Mouse (Mus musculus): ENCODE measurements around the gene Gm35315. TPM values are rescaled to one million over a fixed set of nuclear protein-coding genes. Genes with fewer than 3 reads are reported as not detected.
A peak's percentile ranks its signal among the peaks of the same experiment; 100 is the strongest.

The Gm35315 gene
- 1.3 and 1.5 TPM in 2 replicates for polyA plus RNA-seq (2014; fragmentation: Nextera tagmentation; extraction: Ambion mirVana)

GRCm38 (mm10) chr5:110094030-110094846 is at the start of gene Gm35315:
Gene Gm35315 (minus strand): TSS chr5:110094420.
- Histone ChIP-seq H3K4me1 (ENCODE audit: control insufficient read depth, insufficient read depth, low read length) (no peaks in the 10 kb centered on the region), H3K9ac (replicated peaks; ENCODE audit: low read length) (peak within 1 kb of the TSS; percentile 61), H3K27ac (replicated peaks; ENCODE audit: low read depth, low read length) (no peak within 1 kb of the TSS), H3K4me3 (ENCODE audit: low read depth, low read length) (peak within 1 kb of the TSS; percentile 45), H3K9me3 (replicated peaks; ENCODE audit: control insufficient read depth, low read length) (no peaks in the 10 kb centered on the region), H3K4me2 (ENCODE audit: low read depth, low read length) (peak within 1 kb of the TSS; percentile 56), H3K27me3 (ENCODE audit: control insufficient read depth, insufficient read depth, low read length) (no peaks in the 10 kb centered on the region), H3K36me3 (replicated peaks; ENCODE audit: control insufficient read depth, insufficient read depth, low read depth, low read length) (no peaks in the 10 kb centered on the region)
- ATAC-seq (replicated peaks; ENCODE audit: insufficient number of reproducible peaks, low FRiP score, low TSS enrichment, low read depth): peak; percentile 97
- WGBS: under 1% methylated on average over 25 of the region's 25 CpGs
- DNase-seq (ENCODE audit: low spot score): peak; percentile 92

- ATAC-seq (replicated peaks; ENCODE audit: insufficient number of reproducible peaks, low FRiP score, low TSS enrichment, low read depth) (no peak), DNase-seq (ENCODE audit: low spot score) (no peak)
- Histone ChIP-seq H3K4me2 (ENCODE audit: low read depth, low read length) (no peak overlapping the region), H3K9me3 (replicated peaks; ENCODE audit: control insufficient read depth, low read length) (no peaks in the 10 kb centered on the region), H3K9ac (replicated peaks; ENCODE audit: low read length) (no peak overlapping the region), H3K36me3 (replicated peaks; ENCODE audit: control insufficient read depth, insufficient read depth, low read depth, low read length) (peaks cover 1% of the 10 kb centered on the region; the same call in 1 of the 2 replicates), H3K4me1 (ENCODE audit: control insufficient read depth, insufficient read depth, low read length) (no peaks in the 10 kb centered on the region), H3K27ac (replicated peaks; ENCODE audit: low read depth, low read length) (no peak overlapping the region), H3K4me3 (ENCODE audit: low read depth, low read length) (no peak overlapping the region), H3K27me3 (ENCODE audit: control insufficient read depth, insufficient read depth, low read length) (no peaks in the 10 kb centered on the region)
- 85% methylated on average over 5 of the region's 5 CpGs for WGBS
Measured at GRCm38 (mm10) chr5:110143007-110143406, 48.8 kb upstream of the Gm35315 start.

GRCm38 (mm10) chr5:110142309-110142708 is 48.1 kb upstream of the Gm35315 start:
- Histone ChIP-seq H3K4me1 (ENCODE audit: control insufficient read depth, insufficient read depth, low read length) (no peaks in the 10 kb centered on the region), H3K9me3 (replicated peaks; ENCODE audit: control insufficient read depth, low read length) (no peaks in the 10 kb centered on the region), H3K27ac (replicated peaks; ENCODE audit: low read depth, low read length) (no peak overlapping the region), H3K27me3 (ENCODE audit: control insufficient read depth, insufficient read depth, low read length) (no peaks in the 10 kb centered on the region), H3K9ac (replicated peaks; ENCODE audit: low read length) (no peak overlapping the region), H3K36me3 (replicated peaks; ENCODE audit: control insufficient read depth, insufficient read depth, low read depth, low read length) (no peaks in the 10 kb centered on the region), H3K4me3 (ENCODE audit: low read depth, low read length) (no peak overlapping the region), H3K4me2 (ENCODE audit: low read depth, low read length) (no peak overlapping the region)
- ATAC-seq (replicated peaks; ENCODE audit: insufficient number of reproducible peaks, low FRiP score, low TSS enrichment, low read depth) (no peak), DNase-seq (ENCODE audit: low spot score) (no peak)
- WGBS: 88% methylated on average over 2 of the region's 2 CpGs

GRCm38 (mm10) chr5:110140424-110140823 is 46.2 kb upstream of the Gm35315 start:
- Histone ChIP-seq H3K4me1 (ENCODE audit: control insufficient read depth, insufficient read depth, low read length) (no peaks in the 10 kb centered on the region), H3K27me3 (ENCODE audit: control insufficient read depth, insufficient read depth, low read length) (no peaks in the 10 kb centered on the region)
- 94% methylated on average over 7 of the region's 7 CpGs for WGBS

GRCm38 (mm10) chr5:110139325-110139724 is 45.1 kb upstream of the Gm35315 start:
- ATAC-seq (replicated peaks; ENCODE audit: insufficient number of reproducible peaks, low FRiP score, low TSS enrichment, low read depth): no peak
- WGBS: 96% methylated on average over 3 of the region's 3 CpGs
- H3K4me2 ChIP-seq (ENCODE audit: low read depth, low read length): no peak overlapping the region

More at GRCm38 (mm10) chr5:110140424-110140823, 46.2 kb upstream of the Gm35315 start:
- DNase-seq (ENCODE audit: low spot score): no peak
- H3K4me2 ChIP-seq (ENCODE audit: low read depth, low read length): no peak overlapping the region
- H3K4me3 ChIP-seq (ENCODE audit: low read depth, low read length): no peak overlapping the region
- no peak overlapping the region for H3K27ac ChIP-seq (replicated peaks; ENCODE audit: low read depth, low read length)
- ATAC-seq (replicated peaks; ENCODE audit: insufficient number of reproducible peaks, low FRiP score, low TSS enrichment, low read depth): no peak
- no peaks in the 10 kb centered on the region for H3K36me3 ChIP-seq (replicated peaks; ENCODE audit: control insufficient read depth, insufficient read depth, low read depth, low read length)
- H3K9me3 ChIP-seq (replicated peaks; ENCODE audit: control insufficient read depth, low read length): no peaks in the 10 kb centered on the region
- H3K9ac ChIP-seq (replicated peaks; ENCODE audit: low read length): no peak overlapping the region

GRCm38 (mm10) chr5:110137816-110138215 is 43.6 kb upstream of the Gm35315 start:
- DNase-seq (ENCODE audit: low spot score): no peak
- Histone ChIP-seq H3K9ac (replicated peaks; ENCODE audit: low read length) (no peak overlapping the region), H3K4me2 (ENCODE audit: low read depth, low read length) (no peak overlapping the region), H3K4me3 (ENCODE audit: low read depth, low read length) (no peak overlapping the region), H3K9me3 (replicated peaks; ENCODE audit: control insufficient read depth, low read length) (no peaks in the 10 kb centered on the region), H3K27me3 (ENCODE audit: control insufficient read depth, insufficient read depth, low read length) (no peaks in the 10 kb centered on the region), H3K27ac (replicated peaks; ENCODE audit: low read depth, low read length) (no peak overlapping the region), H3K4me1 (ENCODE audit: control insufficient read depth, insufficient read depth, low read length) (no peaks in the 10 kb centered on the region), H3K36me3 (replicated peaks; ENCODE audit: control insufficient read depth, insufficient read depth, low read depth, low read length) (no peaks in the 10 kb centered on the region)
- 93% methylated on average over 3 of the region's 3 CpGs for WGBS
- ATAC-seq (replicated peaks; ENCODE audit: insufficient number of reproducible peaks, low FRiP score, low TSS enrichment, low read depth): no peak

More at GRCm38 (mm10) chr5:110139325-110139724, 45.1 kb upstream of the Gm35315 start:
- Histone ChIP-seq H3K27ac (replicated peaks; ENCODE audit: low read depth, low read length) (no peak overlapping the region), H3K4me1 (ENCODE audit: control insufficient read depth, insufficient read depth, low read length) (no peaks in the 10 kb centered on the region), H3K36me3 (replicated peaks; ENCODE audit: control insufficient read depth, insufficient read depth, low read depth, low read length) (no peaks in the 10 kb centered on the region), H3K4me3 (ENCODE audit: low read depth, low read length) (no peak overlapping the region), H3K9ac (replicated peaks; ENCODE audit: low read length) (no peak overlapping the region), H3K27me3 (ENCODE audit: control insufficient read depth, insufficient read depth, low read length) (no peaks in the 10 kb centered on the region), H3K9me3 (replicated peaks; ENCODE audit: control insufficient read depth, low read length) (no peaks in the 10 kb centered on the region)
- no peak for DNase-seq (ENCODE audit: low spot score)

- Histone ChIP-seq H3K4me3 (ENCODE audit: low read depth, low read length) (peak overlapping the region; percentile 85), H3K9me3 (replicated peaks; ENCODE audit: control insufficient read depth, low read length) (no peaks in the 10 kb centered on the region), H3K36me3 (replicated peaks; ENCODE audit: control insufficient read depth, insufficient read depth, low read depth, low read length) (no peaks in the 10 kb centered on the region), H3K27me3 (ENCODE audit: control insufficient read depth, insufficient read depth, low read length) (no peaks in the 10 kb centered on the region), H3K4me1 (ENCODE audit: control insufficient read depth, insufficient read depth, low read length) (no peaks in the 10 kb centered on the region), H3K4me2 (ENCODE audit: low read depth, low read length) (peak overlapping the region; percentile 80), H3K9ac (replicated peaks; ENCODE audit: low read length) (peak overlapping the region; percentile 83), H3K27ac (replicated peaks; ENCODE audit: low read depth, low read length) (no peak overlapping the region; the same call in 1 of the 2 replicates)
- peak; percentile 7; the same call in 1 of the 2 replicates for ATAC-seq (replicated peaks; ENCODE audit: insufficient number of reproducible peaks, low FRiP score, low TSS enrichment, low read depth)
- 6% methylated on average over 18 of the region's 18 CpGs for WGBS
- peak; percentile 2 for DNase-seq (ENCODE audit: low spot score)
Measured at GRCm38 (mm10) chr5:110136087-110136464, 41.9 kb upstream of the Gm35315 start.
